Comparison of ENCODE assay signal across 16 mouse cellular contexts in genomic region chr6:13062691-13063255, GRCm38 (mm10). TPM values are rescaled to one million over a fixed set of nuclear protein-coding genes. Genes with fewer than 3 reads are reported as not detected.
DNase-seq lines count a peak whose midpoint lies in the region; ATAC-seq and TF ChIP-seq lines count a peak whose summit lies in the region.
"Had no signal": no experiment of that assay in that cellular context is flagged by ENCODE, and none has a peak within 500 bp of the region (broad histone marks: within the 10 kb centered on the region; RNA-seq: fewer than 3 reads in every experiment).

No protein-coding gene starts in this region.

- H3K9me3 ChIP-seq in kidney, embryonic 14.5 days (ENCODE audit: control insufficient read depth, low read length) = no peaks in the 10 kb centered on the region
- H3K9me3 ChIP-seq in kidney, embryonic 16.5 days (ENCODE audit: low read length) = no peaks in the 10 kb centered on the region
- no peaks in the 10 kb centered on the region for H3K9me3 ChIP-seq in intestine, embryonic 16.5 days (ENCODE audit: control insufficient read depth, low read length)
- no peaks in the 10 kb centered on the region for H3K9me3 ChIP-seq in stomach, postnatal 0 days (ENCODE audit: control insufficient read depth, low read length)
- H3K9me3 ChIP-seq: embryonic facial prominence, embryonic 12.5 days; forebrain, embryonic 15.5 days; heart, embryonic 13.5 days had no signal

- no peak for TF ChIP-seq CTCF in kidney, adult 2 months (conservative IDR thresholded peaks at IDR 0.05; ENCODE audit: insufficient read depth, insufficient read length, low read depth, low read length)
- TF ChIP-seq CTCF in stomach, postnatal 0 days (IDR thresholded peaks at IDR 0.05; ENCODE audit: low read depth) = no peak

- WGBS in kidney, adult 2 months = 47% methylated on average over 2 of the region's 2 CpGs
- 74% methylated on average over 2 of the region's 2 CpGs for whole genome bisulfite sequencing in kidney, embryonic 14.5 days
- WGBS in kidney, embryonic 16.5 days = 70% methylated on average over 2 of the region's 2 CpGs
- WGBS in intestine, embryonic 16.5 days = 58% methylated on average over 2 of the region's 2 CpGs
- 61% methylated on average over 2 of the region's 2 CpGs for WGBS in stomach, postnatal 0 days

- TF ChIP-seq POLR2A in kidney, adult 2 months (IDR thresholded peaks at IDR 0.05; ENCODE audit: low read depth, low read length) = no peak

- H3K27me3 ChIP-seq in kidney, adult 2 months (replicated peaks; ENCODE audit: control insufficient read depth, insufficient read depth, low read length) = no peaks in the 10 kb centered on the region
- H3K27me3 ChIP-seq in kidney, embryonic 14.5 days (ENCODE audit: control insufficient read depth, insufficient read depth, low read length) = no peaks in the 10 kb centered on the region
- H3K27me3 ChIP-seq in kidney, embryonic 16.5 days (ENCODE audit: insufficient read depth, low read length) = no peaks in the 10 kb centered on the region
- no peaks in the 10 kb centered on the region for H3K27me3 ChIP-seq in intestine, embryonic 16.5 days (replicated peaks; ENCODE audit: control insufficient read depth, insufficient read depth, low read length)
- no peaks in the 10 kb centered on the region for H3K27me3 ChIP-seq in stomach, postnatal 0 days (ENCODE audit: control insufficient read depth, insufficient read depth, low read length)
- H3K27me3 ChIP-seq: embryonic facial prominence, embryonic 12.5 days; forebrain, embryonic 15.5 days; heart, embryonic 13.5 days had no signal

- no peak overlapping the region for H3K4me2 ChIP-seq in kidney, embryonic 14.5 days (replicated peaks; ENCODE audit: low read depth, low read length)
- no peak overlapping the region for H3K4me2 ChIP-seq in kidney, embryonic 16.5 days (replicated peaks; ENCODE audit: low read depth, low read length)
- H3K4me2 ChIP-seq in intestine, embryonic 16.5 days (ENCODE audit: low read depth, low read length) = no peak overlapping the region
- no peak overlapping the region for H3K4me2 ChIP-seq in stomach, postnatal 0 days (replicated peaks; ENCODE audit: low read depth)
- H3K4me2 ChIP-seq: embryonic facial prominence, embryonic 12.5 days; forebrain, embryonic 15.5 days; heart, embryonic 13.5 days had no signal

- no peak for TF ChIP-seq EP300 in stomach, postnatal 0 days (optimal IDR thresholded peaks at IDR 0.05)

- H3K9ac ChIP-seq in kidney, embryonic 14.5 days (ENCODE audit: low read depth, low read length) = no peak overlapping the region
- H3K9ac ChIP-seq in kidney, embryonic 16.5 days (replicated peaks; ENCODE audit: low read length) = no peak overlapping the region
- H3K9ac ChIP-seq in intestine, embryonic 16.5 days (ENCODE audit: low read depth, low read length) = no peak overlapping the region
- no peak overlapping the region for H3K9ac ChIP-seq in stomach, postnatal 0 days (ENCODE audit: low read length)
- H3K9ac ChIP-seq: embryonic facial prominence, embryonic 12.5 days; forebrain, embryonic 15.5 days; heart, embryonic 13.5 days had no signal

- no peaks in the 10 kb centered on the region for H3K36me3 ChIP-seq in kidney, adult 2 months (ENCODE audit: control insufficient read depth, insufficient read depth, low read length)
- H3K36me3 ChIP-seq in kidney, embryonic 14.5 days (ENCODE audit: control insufficient read depth, insufficient read depth, low read length) = no peaks in the 10 kb centered on the region
- H3K36me3 ChIP-seq in kidney, embryonic 16.5 days (ENCODE audit: insufficient read depth, low read length) = no peaks in the 10 kb centered on the region
- H3K36me3 ChIP-seq in intestine, embryonic 16.5 days (ENCODE audit: control insufficient read depth, insufficient read depth, low read length) = no peaks in the 10 kb centered on the region
- H3K36me3 ChIP-seq in stomach, postnatal 0 days (ENCODE audit: control insufficient read depth, insufficient read depth, low read length) = no peaks in the 10 kb centered on the region
- H3K36me3 ChIP-seq: embryonic facial prominence, embryonic 12.5 days; forebrain, embryonic 15.5 days; heart, embryonic 13.5 days had no signal

- no peak overlapping the region for H3K4me3 ChIP-seq in kidney, adult 2 months (ENCODE audit: insufficient read depth, low read depth, low read length)
- no peak overlapping the region for H3K4me3 ChIP-seq in kidney, embryonic 14.5 days (ENCODE audit: low read length)
- no peak overlapping the region for H3K4me3 ChIP-seq in kidney, embryonic 16.5 days (ENCODE audit: low read length)
- H3K4me3 ChIP-seq in intestine, embryonic 16.5 days (ENCODE audit: low read length) = no peak overlapping the region
- H3K4me3 ChIP-seq in stomach, postnatal 0 days (ENCODE audit: low read depth, low read length) = no peak overlapping the region
- H3K4me3 ChIP-seq: embryonic facial prominence, embryonic 12.5 days; forebrain, embryonic 15.5 days; heart, embryonic 13.5 days had no signal

- peak overlapping the region; percentile 97 for H3K27ac ChIP-seq in kidney, adult 2 months (ENCODE audit: insufficient read depth, low read depth, low read length)
- no peak overlapping the region for H3K27ac ChIP-seq in kidney, embryonic 14.5 days (ENCODE audit: low read depth, low read length)
- H3K27ac ChIP-seq in kidney, embryonic 16.5 days (ENCODE audit: low read length) = no peak overlapping the region
- H3K27ac ChIP-seq in intestine, embryonic 16.5 days (ENCODE audit: low read length) = no peak overlapping the region
- H3K27ac ChIP-seq in stomach, postnatal 0 days (replicated peaks) = no peak overlapping the region
- H3K27ac ChIP-seq: embryonic facial prominence, embryonic 12.5 days; forebrain, embryonic 15.5 days; heart, embryonic 13.5 days had no signal

- no peak for ATAC-seq in kidney, embryonic 14.5 days (ENCODE audit: low FRiP score, low TSS enrichment)
- no peak for ATAC-seq in kidney, embryonic 16.5 days (ENCODE audit: low FRiP score, low TSS enrichment)
- peak; percentile 81 for ATAC-seq in intestine, embryonic 16.5 days
- ATAC-seq in stomach, postnatal 0 days (ENCODE audit: low FRiP score, low TSS enrichment) = no peak
- ATAC-seq in frontal cortex, adult (ENCODE audit: low TSS enrichment) = no peak
- ATAC-seq: forebrain, embryonic 15.5 days had no signal

- DNase-seq in kidney, adult 2 months = peak; percentile 79
- DNase-seq in kidney, postnatal 36 days = peak; percentile 20 to 39
- DNase-seq in stomach, postnatal 0 days (ENCODE audit: low spot score) = peak; percentile 31
- DNase-seq: adrenal gland, postnatal 10 days; cerebellum, adult 11 months; cerebellum, adult 8-10 months; cerebellum, postnatal 14 days; gastrocnemius, postnatal 25 days; heart, postnatal 36 days had no signal

- H3K4me1 ChIP-seq in kidney, adult 2 months (ENCODE audit: control insufficient read depth, insufficient read depth, low read length) = peaks cover 25% of the 10 kb centered on the region; the same call in 1 of the 2 replicates
- H3K4me1 ChIP-seq in kidney, embryonic 14.5 days (ENCODE audit: control insufficient read depth, insufficient read depth, low read length) = no peaks in the 10 kb centered on the region
- no peaks in the 10 kb centered on the region for H3K4me1 ChIP-seq in kidney, embryonic 16.5 days (ENCODE audit: insufficient read depth, low read length)
- no peaks in the 10 kb centered on the region for H3K4me1 ChIP-seq in intestine, embryonic 16.5 days (ENCODE audit: control insufficient read depth, insufficient read depth, low read length)
- no peaks in the 10 kb centered on the region for H3K4me1 ChIP-seq in stomach, postnatal 0 days (replicated peaks; ENCODE audit: control insufficient read depth, insufficient read depth)
- H3K4me1 ChIP-seq: embryonic facial prominence, embryonic 12.5 days; forebrain, embryonic 15.5 days had no signal

RNA-seq across cellular contexts. Expression of gene Tmem106b, which starts 6.8 kb away (rescaled TPM):
- 59.4 and 61.2 TPM in 2 replicates for polyA plus RNA-seq in kidney, adult 2 months (2012; rRNA removed)
- 24.9 and 41.1 TPM in 2 replicates for polyA plus RNA-seq in kidney, embryonic 14.5 days (2014; fragmentation: Nextera tagmentation; extraction: Ambion mirVana)
- polyA plus RNA-seq in kidney, embryonic 16.5 days (2015; fragmentation: Nextera tagmentation; extraction: Ambion mirVana) = 41.8 and 45.9 TPM in 2 replicates
- 29.5 and 30.2 TPM in 2 replicates for polyA plus RNA-seq in intestine, embryonic 16.5 days (2015; fragmentation: Nextera tagmentation; extraction: Ambion mirVana)
- 35.4 and 40.3 TPM in 2 replicates for polyA plus RNA-seq in stomach, postnatal 0 days (2015; fragmentation: Nextera tagmentation; extraction: Ambion mirVana)
